Mouse (Mus musculus): ENCODE results near the gene Fbxw4. TPM values are rescaled to one million over a fixed set of nuclear protein-coding genes. Genes with fewer than 3 reads are reported as not detected.
"Not testable (repeated sequence)": the region's sequence is repeated elsewhere in the genome, so short reads cannot be mapped to it uniquely, and the experiment has no call there.

The Fbxw4 gene
- total RNA-seq, 2 experiments from 2014 or later, result 23.3 to 24.7 TPM

DNA sequence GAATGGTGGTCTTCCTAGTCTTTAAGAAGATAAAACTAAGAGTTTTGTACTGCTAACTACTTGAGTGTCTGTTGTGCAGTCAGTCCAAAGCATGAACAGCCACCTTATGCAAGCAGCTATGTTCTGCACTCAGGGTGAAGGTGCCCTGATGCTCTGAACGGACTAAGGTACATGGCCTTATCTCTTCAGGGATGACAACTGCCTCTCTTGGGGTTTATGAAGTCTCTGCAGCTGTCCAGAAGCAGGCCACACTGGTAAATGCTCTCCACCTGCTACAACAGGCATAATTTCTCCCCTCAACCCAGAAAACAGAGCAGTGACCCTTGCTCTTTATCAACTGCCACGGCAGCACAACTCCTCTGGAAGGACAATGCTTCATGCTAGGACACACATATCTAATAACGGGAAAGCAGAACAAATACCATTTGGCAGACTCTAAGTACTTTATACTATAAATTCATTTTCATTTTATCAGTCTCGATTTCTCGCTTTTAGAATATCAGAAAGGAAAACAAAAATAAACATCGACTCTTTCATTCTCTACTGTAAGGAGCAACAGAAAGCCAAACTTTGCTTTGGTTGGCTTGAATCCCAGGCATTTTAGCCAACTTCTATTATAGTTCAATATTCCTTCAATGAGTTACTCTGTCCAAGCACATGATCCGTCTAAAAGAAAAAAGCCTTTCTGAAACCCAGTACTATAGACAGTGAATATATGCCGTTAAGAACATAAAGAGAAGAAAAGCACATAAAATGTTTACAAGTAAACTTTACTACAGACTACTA, 3.1 kb downstream of the Fbxw4 start:
- no peak for DNase-seq

DNA sequence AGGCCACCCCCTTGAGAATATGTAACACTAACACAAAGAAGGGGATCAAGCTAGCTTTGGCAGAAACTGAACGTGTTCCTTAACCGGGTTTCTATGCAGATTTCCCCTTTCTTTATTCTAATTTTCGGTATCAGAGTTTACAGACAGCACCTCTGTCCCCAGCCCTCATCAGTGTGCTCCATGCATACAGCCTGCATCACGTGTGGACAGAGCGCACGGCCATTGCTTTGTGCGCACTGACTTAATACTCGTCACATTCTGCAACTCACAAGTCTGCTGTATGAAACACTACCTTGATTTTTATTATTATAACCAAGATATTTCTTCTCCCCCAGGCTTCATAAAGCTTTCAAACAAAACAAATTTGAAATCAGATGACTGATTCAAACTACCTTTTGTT, 4.2 kb downstream of the Fbxw4 start:
- no peak for DNase-seq

DNA sequence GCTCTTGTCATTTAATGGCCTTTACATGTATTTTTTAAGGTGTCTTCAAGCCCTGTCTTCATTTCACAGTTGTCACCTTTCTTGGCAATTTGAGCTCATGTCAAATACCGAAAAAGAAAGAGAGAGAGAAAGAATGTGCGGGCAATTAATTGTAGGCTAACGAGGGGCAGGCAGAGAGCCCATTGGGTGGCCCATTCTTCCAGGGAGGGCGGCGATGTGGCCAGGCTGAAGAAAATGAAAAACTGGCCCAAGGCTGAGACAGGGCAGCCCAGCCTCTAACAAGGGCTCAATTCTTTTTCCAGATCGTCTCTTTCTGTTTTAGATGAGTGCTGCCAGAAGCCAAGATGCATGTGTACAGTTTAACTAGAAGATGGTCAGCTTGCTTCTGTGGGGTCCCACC, 6.1 kb downstream of the Fbxw4 start:
- no peak for DNase-seq

DNA sequence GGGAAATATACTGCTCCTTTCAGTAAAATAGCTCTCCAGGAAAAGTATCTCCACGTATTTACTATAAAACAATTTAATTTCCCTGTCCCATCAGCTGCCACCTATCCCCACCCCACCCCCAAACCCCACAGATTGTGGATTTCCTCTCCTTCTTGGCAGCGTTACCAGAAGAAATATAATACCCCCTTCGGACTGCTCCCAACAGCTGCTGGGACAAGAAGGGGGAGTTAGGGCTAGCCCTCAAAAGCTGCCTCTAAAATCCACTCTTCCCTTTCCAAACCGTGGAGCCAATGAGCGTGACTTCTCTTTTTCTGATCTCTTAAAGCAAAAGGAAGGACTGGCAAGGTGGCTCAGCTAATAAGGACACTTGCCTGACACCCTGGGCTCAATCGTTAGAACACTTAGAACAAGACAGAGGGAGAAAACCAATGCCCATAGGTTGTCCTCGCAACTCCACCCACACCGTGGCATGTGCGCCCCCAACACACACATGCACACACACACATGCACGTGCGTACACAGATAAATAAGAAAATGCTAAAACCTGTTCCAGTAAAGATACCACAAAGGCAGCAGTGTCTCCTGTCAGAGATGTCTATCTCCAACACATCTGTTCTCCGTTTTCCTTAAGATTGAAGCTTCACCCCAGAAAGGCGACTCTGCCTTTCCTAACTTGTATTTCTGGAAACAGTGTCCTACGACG, 7.7 kb downstream of the Fbxw4 start:
- DNase-seq, result peak; percentile 36

DNA sequence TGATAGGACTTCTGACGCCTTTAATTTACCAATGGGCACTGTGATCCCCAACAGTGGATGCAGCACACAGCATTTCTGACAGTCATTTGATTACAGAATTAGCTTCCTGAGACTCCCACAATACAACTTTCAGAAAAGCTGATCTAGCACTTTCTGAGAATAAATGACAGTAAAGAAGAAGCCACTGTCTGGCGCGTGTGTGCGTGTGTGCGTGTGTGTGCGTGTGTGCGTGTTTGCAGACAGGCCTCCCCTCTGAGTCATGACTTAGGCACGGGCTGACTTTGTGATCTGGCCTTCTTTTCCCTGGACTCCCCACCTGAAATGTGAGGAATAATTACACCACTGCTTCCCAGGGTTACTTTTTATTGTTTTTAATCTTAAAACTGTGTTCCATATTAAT, 8.6 kb downstream of the Fbxw4 start:
- no peak for DNase-seq

- no peak for DNase-seq
Observed at GRCm38 (mm10) chr19:45649776-45650175, 10.3 kb downstream of the Fbxw4 start.

DNA sequence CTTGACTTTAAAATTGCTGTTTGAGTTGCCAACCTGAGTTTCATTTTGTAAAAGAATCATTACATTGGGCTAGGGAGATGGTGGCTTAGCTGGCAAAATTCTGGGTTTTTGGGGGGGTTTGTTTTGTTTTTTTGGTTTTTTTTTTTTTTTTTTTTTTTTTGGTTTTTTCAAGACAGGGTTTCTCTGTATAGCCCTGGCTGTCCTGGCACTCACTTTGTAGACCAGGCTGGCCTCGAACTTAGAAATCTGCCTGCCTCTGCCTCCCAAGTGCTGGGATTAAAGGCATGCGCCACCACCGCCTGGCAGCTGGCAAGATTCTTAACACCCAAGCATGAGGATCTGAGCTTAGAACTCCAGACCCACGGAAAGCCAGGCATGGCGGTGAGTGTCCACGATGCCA, 11.6 kb downstream of the Fbxw4 start:
- DNase-seq, result not testable (repeated sequence)

DNA sequence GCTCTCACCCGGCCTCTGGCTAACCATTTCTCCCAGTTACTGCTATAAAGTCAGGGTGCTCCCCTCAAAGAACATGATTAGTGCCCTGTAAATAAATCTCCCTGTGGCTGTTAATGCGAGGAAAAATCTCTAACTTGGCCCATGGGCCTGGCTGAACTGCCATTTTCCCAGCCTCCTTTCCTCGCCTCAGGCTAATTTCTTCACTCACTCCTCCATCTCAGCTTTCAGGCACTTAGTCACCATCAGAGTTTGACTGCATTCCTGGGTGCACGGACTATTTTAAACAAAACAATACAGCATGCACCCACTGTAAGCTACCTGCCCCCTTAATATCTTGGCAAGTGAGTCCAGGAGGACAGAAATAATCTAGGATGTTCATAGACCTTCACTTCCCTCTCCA, 13.2 kb downstream of the Fbxw4 start:
- DNase-seq, result no peak

DNA sequence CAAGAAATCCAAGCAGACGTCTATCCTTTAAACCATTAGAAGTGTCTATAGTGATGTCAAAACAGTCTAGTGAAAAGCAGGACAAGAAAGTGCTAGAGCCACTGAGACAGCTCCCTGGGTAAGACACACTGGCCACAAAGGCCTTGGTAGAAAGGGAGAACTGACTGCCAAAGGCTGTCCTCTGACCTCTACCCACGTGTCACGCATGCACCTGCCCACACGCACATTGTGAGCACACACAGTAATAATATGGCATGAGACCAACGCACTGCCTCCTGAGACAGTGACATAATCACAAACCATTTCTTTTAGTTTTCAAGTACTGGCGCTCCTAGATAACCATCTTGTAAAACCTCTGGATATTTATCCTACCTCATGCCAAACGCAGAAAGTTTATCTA, 19.4 kb downstream of the Fbxw4 start:
- DNase-seq, result no peak

GRCm38 (mm10) chr19:45635960-45636359, 24.2 kb downstream of the Fbxw4 start:
- no peak for DNase-seq

DNA sequence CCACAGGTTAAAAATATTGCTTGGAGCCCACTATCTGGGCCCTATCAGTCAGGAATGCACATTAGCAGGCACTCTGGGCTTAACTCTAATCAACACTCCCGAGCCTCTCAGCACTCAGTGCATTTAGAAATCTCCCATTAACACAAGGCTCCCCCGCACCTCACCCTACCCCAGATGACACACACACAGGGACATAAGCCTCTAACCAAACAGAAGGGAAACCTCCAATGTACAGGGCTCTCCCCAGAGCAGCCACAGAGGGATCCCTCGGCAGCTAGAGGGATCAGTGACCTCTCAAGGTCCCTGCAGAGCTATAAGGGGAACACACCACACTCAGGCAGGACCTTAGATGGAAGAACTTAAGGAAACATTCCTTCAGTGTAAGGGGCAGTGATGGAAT, 28.5 kb downstream of the Fbxw4 start:
- DNase-seq, result no peak

GRCm38 (mm10) chr19:45630953-45631352, 29.2 kb downstream of the Fbxw4 start:
- DNase-seq, result no peak

DNA sequence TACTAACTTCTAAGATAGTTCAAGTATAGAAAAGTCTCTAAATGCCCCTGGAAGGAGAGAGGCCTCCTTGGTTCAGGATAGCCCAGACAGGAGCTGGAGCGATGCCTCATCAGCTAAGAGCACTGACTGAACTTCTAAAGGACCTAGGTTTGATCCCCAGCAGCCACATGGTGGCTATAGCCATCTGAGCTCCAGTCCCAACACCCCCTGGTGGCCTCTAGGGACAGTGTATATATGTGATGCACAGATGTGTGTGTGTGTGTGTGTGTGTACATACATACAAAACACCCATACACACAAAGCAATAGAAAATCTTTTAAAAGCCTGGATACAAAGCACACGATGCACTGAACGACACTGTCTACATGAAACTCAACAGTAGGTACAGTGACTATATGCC, 30.9 kb downstream of the Fbxw4 start:
- no peak for DNase-seq

DNA sequence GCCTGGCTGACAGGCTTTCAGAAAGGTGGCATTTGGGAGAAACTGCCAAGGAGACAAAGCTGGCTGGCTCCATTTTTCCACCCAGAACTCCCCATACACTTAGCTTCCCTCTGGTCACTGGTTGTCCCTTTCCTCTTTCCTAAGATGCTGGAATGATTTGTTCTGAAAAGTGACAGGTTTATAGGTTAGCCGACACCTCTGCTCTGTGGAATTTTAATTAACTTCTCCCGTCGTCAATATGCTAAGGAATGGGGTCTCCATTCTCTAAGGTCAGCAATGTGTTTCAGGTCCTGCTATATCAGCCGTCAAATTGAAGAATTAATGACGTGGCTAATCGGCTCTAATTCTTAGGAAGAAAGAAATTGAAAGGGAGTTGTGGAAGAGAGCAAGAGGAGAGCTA, 31.5 kb downstream of the Fbxw4 start:
- DNase-seq, result no peak

- no peak for DNase-seq
Observed at GRCm38 (mm10) chr19:45627036-45627435, 33.1 kb downstream of the Fbxw4 start.

- DNase-seq, result no peak
Observed at GRCm38 (mm10) chr19:45623710-45624109, 36.4 kb downstream of the Fbxw4 start.

DNA sequence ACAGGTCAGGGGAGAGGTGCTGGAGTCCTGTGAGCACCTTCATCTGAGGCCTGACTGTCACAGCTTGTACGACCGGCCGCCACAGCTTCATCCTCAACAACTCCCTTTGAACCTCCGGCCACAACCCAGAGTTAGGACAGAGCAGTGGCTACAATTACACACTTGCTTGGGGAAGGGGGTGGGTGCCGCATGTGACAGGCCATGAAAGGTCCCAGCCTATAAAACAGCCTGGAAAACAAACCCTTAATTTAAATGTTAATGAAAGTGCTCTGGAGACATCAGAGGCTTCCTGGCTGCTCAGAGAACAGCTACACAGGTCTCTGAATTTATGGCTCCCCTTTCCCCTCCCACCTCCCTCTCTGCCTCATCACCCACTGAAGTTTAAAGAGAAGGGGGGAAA, 38.0 kb downstream of the Fbxw4 start:
- DNase-seq, result no peak

GRCm38 (mm10) chr19:45621061-45621460, 39.1 kb downstream of the Fbxw4 start:
- no peak for DNase-seq

GRCm38 (mm10) chr19:45619744-45620501, 40.2 kb downstream of the Fbxw4 start:
- DNase-seq, result no peak

DNA sequence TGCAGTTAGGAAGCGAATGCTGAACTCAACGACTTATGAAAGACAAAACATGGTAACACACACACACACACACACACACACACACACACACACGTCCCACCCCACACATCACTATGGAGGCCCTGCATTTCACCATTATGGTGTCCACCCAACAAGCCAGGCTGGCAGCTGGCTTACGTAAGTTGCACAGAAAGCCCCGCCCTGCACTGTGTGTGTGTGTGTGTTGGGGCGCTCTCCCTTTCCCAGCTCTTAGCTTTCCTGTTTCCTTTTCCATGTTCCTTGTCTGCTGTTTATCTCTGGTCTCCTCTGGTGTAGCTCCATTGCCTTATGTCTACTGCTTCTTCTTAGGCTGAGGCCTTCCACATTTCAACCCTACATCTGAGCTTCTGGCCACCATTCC, 41.9 kb downstream of the Fbxw4 start:
- DNase-seq, result no peak

DNA sequence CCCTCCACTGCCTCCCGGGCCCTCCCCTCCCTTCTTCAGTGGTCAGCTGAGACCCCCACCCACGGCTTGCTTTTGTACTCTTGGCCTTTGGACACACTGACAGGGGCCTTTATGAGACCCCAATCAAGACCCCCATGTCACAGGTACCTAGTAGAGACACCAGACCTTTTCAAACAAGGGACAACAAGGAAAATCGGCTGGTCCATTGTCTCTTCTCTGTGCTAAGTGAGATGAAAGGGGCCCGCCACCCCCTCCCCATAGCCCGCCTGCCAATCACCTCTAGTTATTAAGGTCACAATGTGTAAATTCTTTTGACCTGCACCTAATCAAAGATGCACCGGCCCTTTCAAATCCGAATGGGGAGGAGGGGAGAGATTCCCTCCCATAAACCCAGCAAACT, 43.4 kb downstream of the Fbxw4 start:
- DNase-seq, result no peak

DNA sequence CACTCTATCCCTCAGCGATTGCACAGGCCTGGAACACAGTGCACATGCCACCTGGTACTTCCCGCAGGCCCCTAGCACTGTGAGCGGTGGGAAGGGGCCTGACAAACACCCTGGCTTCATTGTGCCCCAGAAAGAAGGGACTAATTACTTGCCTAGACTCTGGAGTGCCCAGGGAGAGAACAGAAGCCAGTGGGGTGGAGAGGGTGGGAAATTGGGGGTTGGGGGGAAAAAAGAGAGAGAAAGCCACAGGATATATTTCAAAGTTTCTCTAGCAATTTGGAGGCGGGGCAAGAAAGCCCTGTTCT, 43.9 kb downstream of the Fbxw4 start:
- no peak for DNase-seq

GRCm38 (mm10) chr19:45615415-45616213, 44.5 kb downstream of the Fbxw4 start:
- DNase-seq, result no peak
